Mouse (Mus musculus): ENCODE measurements around the gene Wdr34. TPM values are rescaled to one million over a fixed set of nuclear protein-coding genes. Genes with fewer than 3 reads are reported as not detected.

Wdr34 gene
- polyA plus RNA-seq, 1 experiment from 2014 or later, result 28.7 TPM

GRCm38 (mm10) chr2:30032244-30032846 is 16.3 kb downstream of the Wdr34 start:
- 56% methylated on average over 11 of the region's 11 CpGs for WGBS
- H3K27ac ChIP-seq (ENCODE audit: low read depth), result no peak overlapping the region

GRCm38 (mm10) chr2:30026997-30027396 is 21.7 kb downstream of the Wdr34 start:
- H3K27me3 ChIP-seq (replicated peaks; ENCODE audit: control insufficient read depth, insufficient read depth, low read length), result no peaks in the 10 kb centered on the region
- WGBS, result 93% methylated on average over 5 of the region's 5 CpGs
- no peak overlapping the region for H3K9ac ChIP-seq (ENCODE audit: low read length)
- no peaks in the 10 kb centered on the region for H3K9me3 ChIP-seq (ENCODE audit: control insufficient read depth, low read length)
- ATAC-seq (replicated peaks; ENCODE audit: low FRiP score, low TSS enrichment, low read depth), result no peak
- no peak overlapping the region for H3K4me3 ChIP-seq (ENCODE audit: low read depth, low read length)
- no peak overlapping the region for H3K4me2 ChIP-seq (ENCODE audit: low read length)
- DNase-seq (ENCODE audit: low spot score), result no peak
- H3K36me3 ChIP-seq (ENCODE audit: control insufficient read depth, insufficient read depth, low read length), result peaks cover 99% of the 10 kb centered on the region
- H3K27ac ChIP-seq (ENCODE audit: low read depth), result no peak overlapping the region
- H3K4me1 ChIP-seq (replicated peaks; ENCODE audit: control insufficient read depth, insufficient read depth, low read length), result no peaks in the 10 kb centered on the region

More at GRCm38 (mm10) chr2:30032244-30032846, 16.3 kb downstream of the Wdr34 start:
- DNase-seq (ENCODE audit: low spot score) (no peak), ATAC-seq (replicated peaks; ENCODE audit: low FRiP score, low TSS enrichment, low read depth) (0 out of 2 replicates have a peak, but pooled peaks have one; percentile 17)
- Histone ChIP-seq H3K4me3 (ENCODE audit: low read depth, low read length) (no peak overlapping the region), H3K36me3 (ENCODE audit: control insufficient read depth, insufficient read depth, low read length) (peaks cover 65% of the 10 kb centered on the region), H3K9ac (ENCODE audit: low read length) (no peak overlapping the region), H3K4me2 (ENCODE audit: low read length) (no peak overlapping the region), H3K27me3 (replicated peaks; ENCODE audit: control insufficient read depth, insufficient read depth, low read length) (no peaks in the 10 kb centered on the region), H3K4me1 (replicated peaks; ENCODE audit: control insufficient read depth, insufficient read depth, low read length) (no peaks in the 10 kb centered on the region), H3K9me3 (ENCODE audit: control insufficient read depth, low read length) (no peaks in the 10 kb centered on the region)

DNA sequence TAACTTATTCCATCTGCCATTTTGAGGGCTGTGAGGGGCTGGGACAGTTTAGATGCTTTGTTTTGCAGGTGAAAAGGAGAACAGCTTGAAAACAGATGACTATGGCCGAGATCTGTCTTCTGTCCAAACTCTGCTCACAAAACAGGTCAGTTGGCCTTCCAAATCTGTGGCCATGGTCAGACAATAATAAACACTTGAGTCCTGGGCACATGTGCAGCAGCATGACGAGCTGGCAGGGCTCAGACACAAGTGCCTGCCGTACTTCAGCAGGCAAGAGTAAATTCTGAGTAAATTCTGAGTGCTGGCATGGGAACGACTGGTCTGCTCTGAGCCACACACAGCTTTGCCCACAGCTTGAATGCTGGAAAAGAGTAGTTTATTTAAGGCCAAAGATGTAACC is 23.2 kb downstream of the Wdr34 start:
- no peaks in the 10 kb centered on the region for H3K27me3 ChIP-seq (replicated peaks; ENCODE audit: control insufficient read depth, insufficient read depth, low read length)
- 87% methylated on average over 4 of the region's 4 CpGs for WGBS
- no peaks in the 10 kb centered on the region for H3K4me1 ChIP-seq (replicated peaks; ENCODE audit: control insufficient read depth, insufficient read depth, low read length)
- ATAC-seq (replicated peaks; ENCODE audit: low FRiP score, low TSS enrichment, low read depth) (no peak), DNase-seq (ENCODE audit: low spot score) (no peak)
- no peak overlapping the region for H3K27ac ChIP-seq (ENCODE audit: low read depth)
- H3K4me2 ChIP-seq (ENCODE audit: low read length), result no peak overlapping the region
- H3K36me3 ChIP-seq (ENCODE audit: control insufficient read depth, insufficient read depth, low read length), result peaks cover 100% of the 10 kb centered on the region
- H3K9ac ChIP-seq (ENCODE audit: low read length), result no peak overlapping the region
- H3K9me3 ChIP-seq (ENCODE audit: control insufficient read depth, low read length), result no peaks in the 10 kb centered on the region
- H3K4me3 ChIP-seq (ENCODE audit: low read depth, low read length), result no peak overlapping the region

GRCm38 (mm10) chr2:30014326-30014966 is 34.2 kb downstream of the Wdr34 start:
- H3K27ac ChIP-seq (ENCODE audit: low read depth), result no peak overlapping the region
- WGBS, result 86% methylated on average over 11 of the region's 11 CpGs
- H3K4me2 ChIP-seq (ENCODE audit: low read length), result no peak overlapping the region
- no peaks in the 10 kb centered on the region for H3K4me1 ChIP-seq (replicated peaks; ENCODE audit: control insufficient read depth, insufficient read depth, low read length)
- no peak overlapping the region for H3K4me3 ChIP-seq (ENCODE audit: low read depth, low read length)
- H3K27me3 ChIP-seq (replicated peaks; ENCODE audit: control insufficient read depth, insufficient read depth, low read length), result no peaks in the 10 kb centered on the region
- peaks cover 97% of the 10 kb centered on the region for H3K36me3 ChIP-seq (ENCODE audit: control insufficient read depth, insufficient read depth, low read length)
- DNase-seq (ENCODE audit: low spot score), result no peak
- no peak for ATAC-seq (replicated peaks; ENCODE audit: low FRiP score, low TSS enrichment, low read depth)
- no peak overlapping the region for H3K9ac ChIP-seq (ENCODE audit: low read length)
- H3K9me3 ChIP-seq (ENCODE audit: control insufficient read depth, low read length), result no peaks in the 10 kb centered on the region

DNA sequence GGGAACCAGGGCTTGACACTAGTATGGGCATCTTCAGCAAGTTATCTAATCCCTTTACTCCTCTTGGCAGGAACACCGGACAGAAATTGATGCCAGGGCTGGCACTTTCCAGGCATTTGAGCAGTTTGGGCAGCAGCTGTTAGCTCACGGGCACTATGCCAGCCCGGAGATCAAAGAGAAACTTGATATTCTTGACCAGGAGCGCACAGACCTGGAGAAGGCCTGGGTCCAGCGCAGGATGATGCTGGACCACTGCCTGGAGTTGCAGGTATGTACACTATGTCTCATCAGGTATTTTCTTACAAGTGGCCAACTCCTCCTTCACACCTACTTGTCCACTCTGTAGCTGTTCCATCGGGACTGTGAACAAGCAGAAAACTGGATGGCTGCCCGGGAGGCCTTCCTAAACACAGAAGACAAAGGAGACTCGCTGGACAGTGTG is 37.8 kb downstream of the Wdr34 start:
- Histone ChIP-seq H3K9me3 (ENCODE audit: control insufficient read depth, low read length) (no peaks in the 10 kb centered on the region), H3K9ac (ENCODE audit: low read length) (no peak overlapping the region), H3K36me3 (ENCODE audit: control insufficient read depth, insufficient read depth, low read length) (peaks cover 98% of the 10 kb centered on the region), H3K27ac (ENCODE audit: low read depth) (no peak overlapping the region), H3K27me3 (replicated peaks; ENCODE audit: control insufficient read depth, insufficient read depth, low read length) (no peaks in the 10 kb centered on the region), H3K4me3 (ENCODE audit: low read depth, low read length) (no peak overlapping the region), H3K4me1 (replicated peaks; ENCODE audit: control insufficient read depth, insufficient read depth, low read length) (no peaks in the 10 kb centered on the region), H3K4me2 (ENCODE audit: low read length) (no peak overlapping the region)
- ATAC-seq (replicated peaks; ENCODE audit: low FRiP score, low TSS enrichment, low read depth) (no peak), DNase-seq (ENCODE audit: low spot score) (no peak)
- WGBS, result 94% methylated on average over 8 of the region's 8 CpGs

- no peaks in the 10 kb centered on the region for H3K4me1 ChIP-seq (replicated peaks; ENCODE audit: control insufficient read depth, insufficient read depth, low read length)
- H3K27ac ChIP-seq (ENCODE audit: low read depth), result no peak overlapping the region
- no peak overlapping the region for H3K9ac ChIP-seq (ENCODE audit: low read length)
- H3K4me3 ChIP-seq (ENCODE audit: low read depth, low read length), result no peak overlapping the region
- WGBS, result 56% methylated on average over 1 of the region's 1 CpGs
- ATAC-seq (replicated peaks; ENCODE audit: low FRiP score, low TSS enrichment, low read depth) (no peak), DNase-seq (ENCODE audit: low spot score) (no peak)
- H3K9me3 ChIP-seq (ENCODE audit: control insufficient read depth, low read length), result no peaks in the 10 kb centered on the region
- H3K36me3 ChIP-seq (ENCODE audit: control insufficient read depth, insufficient read depth, low read length), result peaks cover 97% of the 10 kb centered on the region
- H3K27me3 ChIP-seq (replicated peaks; ENCODE audit: control insufficient read depth, insufficient read depth, low read length), result no peaks in the 10 kb centered on the region
- no peak overlapping the region for H3K4me2 ChIP-seq (ENCODE audit: low read length)
Measured at GRCm38 (mm10) chr2:30009101-30009500, 39.6 kb downstream of the Wdr34 start.

DNA sequence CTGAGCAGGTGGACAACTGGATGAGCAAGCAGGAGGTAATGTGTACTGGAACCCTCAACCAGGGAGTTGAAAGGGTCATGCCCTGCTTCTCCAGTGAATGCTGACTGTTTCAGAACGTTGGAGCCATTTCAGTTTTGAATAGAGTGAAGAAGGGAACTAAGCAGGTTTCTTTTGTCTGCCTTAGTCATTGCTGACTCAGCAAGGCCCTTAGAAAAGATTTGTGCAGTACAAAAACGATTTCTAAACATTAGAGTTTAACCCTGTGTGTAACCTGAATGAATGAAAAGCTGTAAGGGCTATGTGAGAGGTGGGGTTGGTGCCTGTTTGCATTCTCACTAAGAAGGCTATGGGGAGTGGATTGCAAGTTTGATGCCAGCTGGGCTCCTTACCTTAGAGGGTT is 56.7 kb downstream of the Wdr34 start:
- H3K4me2 ChIP-seq (ENCODE audit: low read length), result no peak overlapping the region
- H3K9me3 ChIP-seq (ENCODE audit: control insufficient read depth, low read length), result no peaks in the 10 kb centered on the region
- H3K27ac ChIP-seq (ENCODE audit: low read depth), result no peak overlapping the region
- ATAC-seq (replicated peaks; ENCODE audit: low FRiP score, low TSS enrichment, low read depth) (no peak), DNase-seq (ENCODE audit: low spot score) (no peak)
- 52% methylated on average over 2 of the region's 2 CpGs for WGBS
- peaks cover 99% of the 10 kb centered on the region for H3K36me3 ChIP-seq (ENCODE audit: control insufficient read depth, insufficient read depth, low read length)
- H3K9ac ChIP-seq (ENCODE audit: low read length), result no peak overlapping the region
- no peak overlapping the region for H3K4me3 ChIP-seq (ENCODE audit: low read depth, low read length)
- H3K27me3 ChIP-seq (replicated peaks; ENCODE audit: control insufficient read depth, insufficient read depth, low read length), result no peaks in the 10 kb centered on the region
- H3K4me1 ChIP-seq (replicated peaks; ENCODE audit: control insufficient read depth, insufficient read depth, low read length), result no peaks in the 10 kb centered on the region

Data from intestine, embryonic 14.5 days (tissue).